ENCODE assay signal across 8 mouse cellular contexts in the genomic region with DNA sequence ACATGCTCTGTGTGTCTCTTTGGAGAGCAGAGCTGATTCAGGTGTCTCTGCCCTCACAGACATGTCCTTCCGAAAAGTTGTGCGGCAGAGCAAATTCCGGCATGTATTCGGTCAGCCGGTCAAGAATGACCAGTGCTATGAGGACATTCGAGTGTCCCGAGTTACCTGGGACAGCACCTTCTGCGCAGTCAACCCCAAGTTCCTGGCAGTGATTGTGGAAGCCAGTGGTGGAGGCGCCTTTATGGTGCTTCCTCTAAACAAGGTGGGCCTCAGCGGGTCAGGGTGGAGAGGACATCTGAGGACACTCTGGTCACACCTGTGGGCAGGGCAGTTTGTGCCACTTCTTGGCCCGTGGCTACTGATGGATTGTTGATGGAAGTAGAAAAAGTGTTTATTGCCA. TPM values are rescaled to one million over a fixed set of nuclear protein-coding genes. Genes with fewer than 3 reads are reported as not detected.
DNase-seq lines count a peak whose midpoint lies in the region; ATAC-seq and TF ChIP-seq lines count a peak whose summit lies in the region.

No protein-coding gene starts in this region.

- peak overlapping the region; percentile 84 for H3K4me3 ChIP-seq in heart, embryonic 13.5 days
- peak overlapping the region; percentile 82 for H3K4me3 ChIP-seq in G1E (ENCODE audit: low read depth, low read length)
- peak overlapping the region; percentile 83 for H3K4me3 ChIP-seq in heart, embryonic 16.5 days (ENCODE audit: low read length)
- peak overlapping the region; percentile 86 for H3K4me3 ChIP-seq in liver, postnatal 0 days (ENCODE audit: low read depth, low read length)

- 81% methylated on average over 11 of the region's 11 CpGs for WGBS in heart, embryonic 13.5 days
- 80% methylated on average over 11 of the region's 11 CpGs for WGBS in heart, embryonic 16.5 days
- 69% methylated on average over 11 of the region's 11 CpGs for WGBS in liver, postnatal 0 days (ENCODE audit: insufficient replicate concordance)

- peaks cover 42% of the 10 kb centered on the region for H3K4me1 ChIP-seq in heart, embryonic 13.5 days
- H3K4me1 ChIP-seq in G1E (ENCODE audit: insufficient read depth, low read depth, low read length) = peaks cover 56% of the 10 kb centered on the region
- H3K4me1 ChIP-seq in heart, embryonic 16.5 days (ENCODE audit: control insufficient read depth, insufficient read depth, low read length) = peaks cover 12% of the 10 kb centered on the region
- peaks cover 43% of the 10 kb centered on the region for H3K4me1 ChIP-seq in liver, postnatal 0 days (ENCODE audit: insufficient read depth)

- H3K36me3 ChIP-seq in heart, embryonic 13.5 days = peaks cover 44% of the 10 kb centered on the region
- peaks cover 52% of the 10 kb centered on the region for H3K36me3 ChIP-seq in G1E (replicated peaks)
- peaks cover 12% of the 10 kb centered on the region for H3K36me3 ChIP-seq in heart, embryonic 16.5 days (ENCODE audit: control insufficient read depth, insufficient read depth)
- peaks cover 30% of the 10 kb centered on the region for H3K36me3 ChIP-seq in liver, postnatal 0 days (replicated peaks; ENCODE audit: insufficient read depth, low read length)

- no peak for TF ChIP-seq EP300 in liver, postnatal 0 days (IDR thresholded peaks at IDR 0.05; ENCODE audit: low read depth)

- H3K27me3 ChIP-seq in heart, embryonic 13.5 days (replicated peaks) = no peaks in the 10 kb centered on the region
- 0 out of 2 replicates have a peak, but pooled peaks cover 1% of the 10 kb centered on the region for H3K27me3 ChIP-seq in G1E (ENCODE audit: insufficient read depth, low read length)
- H3K27me3 ChIP-seq in heart, embryonic 16.5 days (ENCODE audit: control insufficient read depth, insufficient read depth, low read length) = no peaks in the 10 kb centered on the region
- no peaks in the 10 kb centered on the region for H3K27me3 ChIP-seq in liver, postnatal 0 days (ENCODE audit: insufficient read depth, low read length)

- H3K27ac ChIP-seq in heart, embryonic 13.5 days (replicated peaks) = no peak overlapping the region; the same call in 1 of the 2 replicates
- H3K27ac ChIP-seq in heart, embryonic 16.5 days (ENCODE audit: low read length) = peak overlapping the region; percentile 82; the same call in 1 of the 2 replicates
- peak overlapping the region; percentile 84; the same call in 1 of the 2 replicates for H3K27ac ChIP-seq in liver, postnatal 0 days (ENCODE audit: low read depth)

- H3K4me2 ChIP-seq in heart, embryonic 13.5 days = peak overlapping the region; percentile 88
- H3K4me2 ChIP-seq in heart, embryonic 16.5 days (ENCODE audit: low read depth, low read length) = peak overlapping the region; percentile 76
- H3K4me2 ChIP-seq in liver, postnatal 0 days (ENCODE audit: low read depth, low read length) = peak overlapping the region; percentile 89

- TF ChIP-seq CTCF in G1E (IDR thresholded peaks at IDR 0.05; ENCODE audit: low read depth, low read length) = no peak
- TF ChIP-seq CTCF in liver, postnatal 0 days (IDR thresholded peaks at IDR 0.05; ENCODE audit: low read depth) = no peak

- peaks cover 5% of the 10 kb centered on the region; the same call in 1 of the 2 replicates for H3K9me3 ChIP-seq in heart, embryonic 13.5 days
- no peaks in the 10 kb centered on the region for H3K9me3 ChIP-seq in G1E (replicated peaks)
- no peaks in the 10 kb centered on the region; the same call in 1 of the 2 replicates for H3K9me3 ChIP-seq in heart, embryonic 16.5 days (replicated peaks; ENCODE audit: control insufficient read depth, low read length)
- H3K9me3 ChIP-seq in liver, postnatal 0 days (ENCODE audit: low read length) = no peaks in the 10 kb centered on the region

- no peak for DNase-seq in heart, adult 18-20 months
- no peak for DNase-seq in G1E (ENCODE audit: low spot score)
- DNase-seq in liver, postnatal 0 days = no peak
- DNase-seq in spleen, postnatal 36 days (ENCODE audit: low spot score in 2 of 2) = no peak
- DNase-seq in ovary, adult 18-20 months (ENCODE audit: low spot score) = no peak
- DNase-seq in kidney, adult 18-20 months = no peak

- ATAC-seq in heart, embryonic 13.5 days (ENCODE audit: extremely low read depth, insufficient number of reproducible peaks, low FRiP score, low TSS enrichment) = no peak
- ATAC-seq in G1E (ENCODE audit: extremely low read depth, insufficient number of reproducible peaks, low FRiP score, poor library complexity, severe bottlenecking) = no peak
- ATAC-seq in heart, embryonic 16.5 days (replicated peaks; ENCODE audit: extremely low read depth, insufficient read depth, low FRiP score) = no peak
- ATAC-seq in liver, postnatal 0 days = no peak

- H3K9ac ChIP-seq in heart, embryonic 13.5 days = peak overlapping the region; percentile 91
- H3K9ac ChIP-seq in heart, embryonic 16.5 days (ENCODE audit: low read length) = peak overlapping the region; percentile 95
- H3K9ac ChIP-seq in liver, postnatal 0 days (replicated peaks) = peak overlapping the region; percentile 94

RNA-seq across cellular contexts. Expression of gene Coro1b, which starts 0.9 kb away (rescaled TPM):
- polyA plus RNA-seq in heart, embryonic 13.5 days (2015; fragmentation: Nextera tagmentation; extraction: Ambion mirVana) = 107 and 122 TPM in 2 replicates
- 10 to 100 TPM; 38.3 to 47.6 TPM for total RNA-seq in heart, adult 18-20 months (2021)
- total RNA-seq in G1E (2014; fragmentation: Nextera tagmentation) (325 and 345 TPM in 2 replicates), G1E (2017) (157 and 189 TPM in 2 replicates)
- 134 and 177 TPM in 2 replicates for polyA plus RNA-seq in G1E (2012)
- polyA plus RNA-seq in heart, embryonic 16.5 days (2015; fragmentation: Nextera tagmentation; extraction: Ambion mirVana) = 133 and 134 TPM in 2 replicates
- polyA plus RNA-seq in liver, postnatal 0 days (2015; fragmentation: Nextera tagmentation; extraction: Ambion mirVana) = 63.0 and 64.4 TPM in 2 replicates

RNA-seq across cellular contexts. Expression of gene Ptprcap, which starts 4.1 kb away (rescaled TPM):
- 1.2 and 1.4 TPM in 2 replicates for polyA plus RNA-seq in heart, embryonic 13.5 days (2015; fragmentation: Nextera tagmentation; extraction: Ambion mirVana)
- 1 to 10 TPM in 1 of 2 experiments, under 1 TPM in 1; 0.69 to 8.4 TPM for total RNA-seq in heart, adult 18-20 months (2021)
- total RNA-seq in G1E (2014; fragmentation: Nextera tagmentation) (88.5 and 107 TPM in 2 replicates), G1E (2017) (34.6 and 52.7 TPM in 2 replicates)
- polyA plus RNA-seq in G1E (2012) = 261 and 272 TPM in 2 replicates
- polyA plus RNA-seq in heart, embryonic 16.5 days (2015; fragmentation: Nextera tagmentation; extraction: Ambion mirVana) = 25.3 and 71.1 TPM in 2 replicates
- 35.7 and 35.8 TPM in 2 replicates for polyA plus RNA-seq in liver, postnatal 0 days (2015; fragmentation: Nextera tagmentation; extraction: Ambion mirVana)

RNA-seq across cellular contexts. Expression of gene Cabp4, which starts 5.5 kb away (rescaled TPM):
- polyA plus RNA-seq in heart, embryonic 13.5 days (2015; fragmentation: Nextera tagmentation; extraction: Ambion mirVana) = not detected in 2 replicates
- total RNA-seq in heart, adult 18-20 months (2021) = under 1 TPM; 0.12 to 0.13 TPM
- total RNA-seq in G1E (2014; fragmentation: Nextera tagmentation) (0.75 TPM in 1 of 2 replicates, not detected in the other), G1E (2017) (0.11 TPM in 1 of 2 replicates, not detected in the other)
- 0.03 TPM in 1 of 2 replicates, not detected in the other for polyA plus RNA-seq in G1E (2012)
- 0.11 TPM in 1 of 2 replicates, not detected in the other for polyA plus RNA-seq in heart, embryonic 16.5 days (2015; fragmentation: Nextera tagmentation; extraction: Ambion mirVana)
- polyA plus RNA-seq in liver, postnatal 0 days (2015; fragmentation: Nextera tagmentation; extraction: Ambion mirVana) = 0.11 and 0.15 TPM in 2 replicates

RNA-seq across cellular contexts. Expression of gene Gpr152, which starts 9.7 kb away (rescaled TPM):
- not detected in 2 replicates for polyA plus RNA-seq in heart, embryonic 13.5 days (2015; fragmentation: Nextera tagmentation; extraction: Ambion mirVana)
- total RNA-seq in heart, adult 18-20 months (2021) = under 1 TPM in 1 of 2 experiments, not detected in 1; 0.08 TPM
- total RNA-seq in G1E (2014; fragmentation: Nextera tagmentation) = not detected in 2 replicates
- total RNA-seq in G1E (2017) = 0.11 TPM in 1 of 2 replicates, not detected in the other
- polyA plus RNA-seq in G1E (2012) = not detected in 2 replicates
- polyA plus RNA-seq in heart, embryonic 16.5 days (2015; fragmentation: Nextera tagmentation; extraction: Ambion mirVana) = not detected in 2 replicates
- not detected in 2 replicates for polyA plus RNA-seq in liver, postnatal 0 days (2015; fragmentation: Nextera tagmentation; extraction: Ambion mirVana)

RNA-seq across cellular contexts. Expression of gene Rps6kb2, which starts 13.9 kb away (rescaled TPM):
- 46.0 and 47.1 TPM in 2 replicates for polyA plus RNA-seq in heart, embryonic 13.5 days (2015; fragmentation: Nextera tagmentation; extraction: Ambion mirVana)
- 10 to 100 TPM; 13.1 to 17.1 TPM for total RNA-seq in heart, adult 18-20 months (2021)
- 23.1 and 31.5 TPM in 2 replicates for total RNA-seq in G1E (2014; fragmentation: Nextera tagmentation)
- 16.1 and 23.6 TPM in 2 replicates for total RNA-seq in G1E (2017)
- 73.4 and 78.6 TPM in 2 replicates for polyA plus RNA-seq in G1E (2012)
- 47.4 and 48.7 TPM in 2 replicates for polyA plus RNA-seq in heart, embryonic 16.5 days (2015; fragmentation: Nextera tagmentation; extraction: Ambion mirVana)
- polyA plus RNA-seq in liver, postnatal 0 days (2015; fragmentation: Nextera tagmentation; extraction: Ambion mirVana) = 22.1 and 23.0 TPM in 2 replicates

Comparison
In these comparisons a context has a peak if more than half of its experiments do, and no peak if none do; other contexts are left out.
1. RNA of gene Ptprcap, which starts 4.1 kb away (polyA plus RNA-seq): 261 to 272 TPM in G1E, 25.3 to 71.1 TPM in heart, embryonic 16.5 days and 35.7 to 35.8 TPM in liver, postnatal 0 days; 1.2 to 1.4 TPM in heart, embryonic 13.5 days; every median in the first group is over 10 times any median in the second.
2. Peak in every context shown above with its lines, with median percentiles within 50 percentile points of each other: H3K4me2 ChIP-seq, H3K4me3 ChIP-seq and H3K9ac ChIP-seq.